Mouse (Mus musculus) testis, adult 2 months (tissue): ENCODE measurements around the gene Olfm2.

Experiments
- CTCF ChIP-seq: fragments of 200-500 bp; IDR thresholded peaks from 2 replicates; pipeline ENCODE4 v1.5.1; 2012; ENCODE audit warnings: low read depth, mild to moderate bottlenecking, inconsistent platforms, low read length, moderate library complexity; ENCODE audit not compliant: control insufficient read depth, insufficient read depth, insufficient replicate concordance
- POLR2A ChIP-seq: fragments of 200-500 bp; IDR thresholded peaks from 2 replicates; pipeline ENCODE4 v1.6.1; 2012; ENCODE audit warnings: low read depth, mild to moderate bottlenecking, inconsistent platforms, low read length, moderate library complexity; ENCODE audit not compliant: control insufficient read depth

- TF ChIP-seq CTCF, result no peak
- no peak for TF ChIP-seq POLR2A
These were observed 16.2 kb upstream of the Olfm2 start for GRCm38 (mm10) chr9:20762197-20762961.
